Mouse (Mus musculus): Measurements from ENCODE around the gene Cfap57.

DNA sequence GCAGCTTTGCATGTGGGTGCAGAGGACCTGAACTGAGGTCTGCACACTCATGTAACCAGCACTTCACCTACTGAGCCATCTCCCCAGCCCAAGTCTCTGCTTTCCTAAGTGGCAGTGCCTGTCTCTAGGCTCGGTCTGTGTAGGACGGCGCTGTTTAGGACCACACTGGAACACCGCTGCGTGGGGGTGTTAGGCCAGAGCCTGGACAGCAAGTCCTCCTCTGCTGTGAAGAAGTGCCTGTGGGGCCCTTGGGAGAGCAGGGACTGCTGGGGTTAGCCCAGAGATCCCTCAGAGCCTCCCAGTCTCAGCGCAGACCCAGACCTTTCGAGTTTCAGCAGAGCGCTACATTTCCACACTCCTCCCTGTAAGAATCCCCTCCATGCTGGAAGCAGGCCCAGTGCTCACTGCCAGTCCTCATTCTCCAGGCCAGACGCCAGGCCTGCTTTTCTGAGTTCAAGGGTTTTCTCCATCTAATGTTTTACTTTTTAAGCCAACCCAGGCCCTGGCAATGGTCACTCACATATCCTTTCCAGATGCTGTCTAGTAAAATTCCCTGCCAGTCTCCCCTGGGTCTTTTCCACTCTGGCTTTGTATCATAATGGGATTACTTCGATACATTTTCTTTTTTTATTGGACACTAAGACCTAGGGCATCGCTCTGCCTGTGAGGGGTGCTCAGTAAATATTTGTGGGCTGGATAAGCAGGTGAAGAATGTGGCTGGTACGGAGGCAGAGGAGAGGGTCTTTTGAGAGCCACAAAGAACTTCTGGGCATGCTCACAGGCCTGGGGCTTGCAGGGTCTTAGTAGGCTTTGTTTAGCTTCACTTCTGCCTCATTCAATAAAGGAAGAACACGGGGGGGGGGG, 56.3 kb downstream of the Cfap57 start:
- TF ChIP-seq CTCF (conservative IDR thresholded peaks at IDR 0.05; ENCODE audit: low read length) (no peak), NANOG (IDR thresholded peaks at IDR 0.05; ENCODE audit: borderline replicate concordance, low read length) (no peak), POU5F1 (IDR thresholded peaks at IDR 0.05; ENCODE audit: borderline replicate concordance, low read length) (no peak)
